Mouse (Mus musculus) limb, embryonic 15.5 days (tissue): ENCODE results near the gene Rtn1. TPM values are rescaled to one million over a fixed set of nuclear protein-coding genes. Genes with fewer than 3 reads are reported as not detected.

Experiments used
- ATAC-seq: fragments of 200-750 bp; cut with Nextera tagmentation; 2 replicates; pipeline ENCODE4 v1.8.0; 2017; ENCODE audit warnings: low read depth, moderate TSS enrichment; ENCODE audit not compliant: insufficient number of reproducible peaks, low FRiP score, low TSS enrichment
- H3K27ac ChIP-seq: fragments of 300-500 bp; sonication (generic); 2 replicates; pipeline ENCODE4 v1.5.1; 2015; ENCODE audit warnings: moderate library complexity, mild to moderate bottlenecking, inconsistent platforms
- H3K27me3 ChIP-seq: fragments of 300-500 bp; sonication (generic); 2 replicates; pipeline ENCODE4 v1.6.1; 2015; ENCODE audit warnings: inconsistent platforms
- H3K36me3 ChIP-seq: fragments of 300-500 bp; sonication (generic); 2 replicates; pipeline ENCODE4 v1.6.1; 2015; ENCODE audit warnings: inconsistent platforms
- H3K4me1 ChIP-seq: fragments of 300-500 bp; sonication (generic); 2 replicates; pipeline ENCODE4 v1.6.1; 2015; ENCODE audit warnings: inconsistent platforms
- H3K4me2 ChIP-seq: fragments of 300-500 bp; sonication (generic); 2 replicates; pipeline ENCODE4 v1.6.1; 2015; ENCODE audit warnings: mild to moderate bottlenecking, inconsistent platforms
- H3K4me3 ChIP-seq: fragments of 300-500 bp; sonication (generic); 2 replicates; pipeline ENCODE4 v1.5.1; 2015; ENCODE audit warnings: mild to moderate bottlenecking, inconsistent platforms
- H3K9ac ChIP-seq: fragments of 300-500 bp; sonication (generic); 2 replicates; pipeline ENCODE4 v1.6.1; 2015; ENCODE audit warnings: inconsistent platforms
- H3K9me3 ChIP-seq: fragments of 300-500 bp; sonication (generic); 2 replicates; pipeline ENCODE4 v1.6.1; 2016; ENCODE audit warnings: inconsistent platforms
- WGBS: fragments of 180-500 bp; shearing (Covaris S2); methylation state at CpG from one replicate; pipeline ENCODE4 v1.1.7; 2015; 5-methylcytosine and 5-hydroxymethylcytosine counted together
- polyA plus RNA-seq: library from polyadenylated mRNA; unstranded; fragments of >200 nt; fragmentation: Nextera tagmentation; extraction: Ambion mirVana; gene quantifications from 2 replicates; pipeline ENCODE4 v1.2.1, GENCODE M21; 2015

The Rtn1 gene
- polyA plus RNA-seq, 1 experiment from 2014 or later, result 6.8 TPM

GRCm38 (mm10) chr12:72407721-72408110 is 1.1 kb downstream of the Rtn1 start:
- ATAC-seq, result no peak
- H3K4me1 ChIP-seq, result peaks cover 18% of the 10 kb centered on the region
- peak overlapping the region; percentile 59 for H3K4me3 ChIP-seq
- 1% methylated on average over 17 of the region's 17 CpGs for WGBS
- H3K9ac ChIP-seq, result no peak overlapping the region
- no peaks in the 10 kb centered on the region for H3K36me3 ChIP-seq
- no peak overlapping the region for H3K27ac ChIP-seq
- H3K9me3 ChIP-seq, result no peaks in the 10 kb centered on the region
- peaks cover 29% of the 10 kb centered on the region for H3K27me3 ChIP-seq
- peak overlapping the region; percentile 99 for H3K4me2 ChIP-seq

- H3K4me3 ChIP-seq, result no peak overlapping the region
- 9% methylated on average over 11 of the region's 11 CpGs for WGBS
- no peak overlapping the region for H3K9ac ChIP-seq
- H3K36me3 ChIP-seq, result no peaks in the 10 kb centered on the region
- peak overlapping the region; percentile 99; the same call in 1 of the 2 replicates for H3K4me2 ChIP-seq
- no peaks in the 10 kb centered on the region for H3K9me3 ChIP-seq
- H3K4me1 ChIP-seq, result peaks cover 18% of the 10 kb centered on the region
- no peak overlapping the region for H3K27ac ChIP-seq
- ATAC-seq, result no peak
- peaks cover 29% of the 10 kb centered on the region for H3K27me3 ChIP-seq
Observed at GRCm38 (mm10) chr12:72407146-72407545, 1.7 kb downstream of the Rtn1 start.

- Histone ChIP-seq H3K4me3 (no peak overlapping the region), H3K4me2 (no peak overlapping the region), H3K4me1 (peaks cover 18% of the 10 kb centered on the region), H3K27me3 (peaks cover 29% of the 10 kb centered on the region), H3K9me3 (no peaks in the 10 kb centered on the region), H3K9ac (no peak overlapping the region), H3K27ac (no peak overlapping the region), H3K36me3 (no peaks in the 10 kb centered on the region)
- WGBS, result 68% methylated on average over 4 of the region's 5 CpGs
- no peak for ATAC-seq
Observed at GRCm38 (mm10) chr12:72405031-72405430, 3.8 kb downstream of the Rtn1 start.

GRCm38 (mm10) chr12:72393046-72393805 is 15.6 kb downstream of the Rtn1 start:
- Histone ChIP-seq H3K27me3 (no peaks in the 10 kb centered on the region), H3K4me3 (no peak overlapping the region), H3K9me3 (no peaks in the 10 kb centered on the region), H3K36me3 (no peaks in the 10 kb centered on the region), H3K9ac (no peak overlapping the region), H3K27ac (no peak overlapping the region), H3K4me1 (no peaks in the 10 kb centered on the region), H3K4me2 (no peak overlapping the region)
- 51% methylated on average over 13 of the region's 13 CpGs for WGBS
- no peak for ATAC-seq

GRCm38 (mm10) chr12:72390346-72390745 is 18.5 kb downstream of the Rtn1 start:
- no peak overlapping the region for H3K4me3 ChIP-seq
- no peaks in the 10 kb centered on the region for H3K27me3 ChIP-seq
- H3K9ac ChIP-seq, result no peak overlapping the region
- WGBS, result 53% methylated on average over 2 of the region's 2 CpGs
- no peak for ATAC-seq
- H3K4me1 ChIP-seq, result no peaks in the 10 kb centered on the region
- no peaks in the 10 kb centered on the region for H3K9me3 ChIP-seq
- no peak overlapping the region for H3K4me2 ChIP-seq
- no peaks in the 10 kb centered on the region for H3K36me3 ChIP-seq
- H3K27ac ChIP-seq, result no peak overlapping the region

GRCm38 (mm10) chr12:72389377-72390103 is 19.3 kb downstream of the Rtn1 start:
- H3K36me3 ChIP-seq, result no peaks in the 10 kb centered on the region
- ATAC-seq, result no peak
- WGBS, result 61% methylated on average over 14 of the region's 14 CpGs
- H3K4me1 ChIP-seq, result no peaks in the 10 kb centered on the region
- no peak overlapping the region for H3K27ac ChIP-seq
- H3K9me3 ChIP-seq, result no peaks in the 10 kb centered on the region
- H3K27me3 ChIP-seq, result no peaks in the 10 kb centered on the region
- no peak overlapping the region for H3K9ac ChIP-seq
- no peak overlapping the region for H3K4me3 ChIP-seq
- H3K4me2 ChIP-seq, result no peak overlapping the region

- H3K9ac ChIP-seq, result no peak overlapping the region
- no peaks in the 10 kb centered on the region for H3K36me3 ChIP-seq
- H3K4me3 ChIP-seq, result no peak overlapping the region
- no peak overlapping the region for H3K27ac ChIP-seq
- WGBS, result 86% methylated on average over 5 of the region's 5 CpGs
- no peaks in the 10 kb centered on the region for H3K27me3 ChIP-seq
- H3K4me2 ChIP-seq, result no peak overlapping the region
- no peak for ATAC-seq
- no peaks in the 10 kb centered on the region for H3K4me1 ChIP-seq
- H3K9me3 ChIP-seq, result no peaks in the 10 kb centered on the region
Observed at GRCm38 (mm10) chr12:72388835-72389234, 20.0 kb downstream of the Rtn1 start.

GRCm38 (mm10) chr12:72388135-72388534 is 20.7 kb downstream of the Rtn1 start:
- WGBS, result 95% methylated on average over 6 of the region's 6 CpGs
- Histone ChIP-seq H3K36me3 (no peaks in the 10 kb centered on the region), H3K4me2 (no peak overlapping the region), H3K4me3 (no peak overlapping the region), H3K27ac (no peak overlapping the region), H3K9me3 (no peaks in the 10 kb centered on the region), H3K27me3 (no peaks in the 10 kb centered on the region), H3K4me1 (no peaks in the 10 kb centered on the region), H3K9ac (no peak overlapping the region)
- ATAC-seq, result no peak

- WGBS, result 82% methylated on average over 5 of the region's 5 CpGs
- Histone ChIP-seq H3K4me1 (no peaks in the 10 kb centered on the region; the same call in 1 of the 2 replicates), H3K27me3 (no peaks in the 10 kb centered on the region), H3K4me2 (no peak overlapping the region), H3K9ac (no peak overlapping the region), H3K9me3 (no peaks in the 10 kb centered on the region), H3K4me3 (no peak overlapping the region), H3K36me3 (no peaks in the 10 kb centered on the region), H3K27ac (no peak overlapping the region)
- no peak for ATAC-seq
Observed at GRCm38 (mm10) chr12:72376309-72376708, 32.5 kb downstream of the Rtn1 start.

- Histone ChIP-seq H3K36me3 (no peaks in the 10 kb centered on the region), H3K27me3 (no peaks in the 10 kb centered on the region), H3K27ac (no peak overlapping the region), H3K9me3 (no peaks in the 10 kb centered on the region), H3K4me1 (no peaks in the 10 kb centered on the region; the same call in 1 of the 2 replicates), H3K9ac (no peak overlapping the region), H3K4me2 (no peak overlapping the region), H3K4me3 (no peak overlapping the region)
- 59% methylated on average over 11 of the region's 11 CpGs for WGBS
- no peak for ATAC-seq
Observed at GRCm38 (mm10) chr12:72374823-72375225, 34.0 kb downstream of the Rtn1 start.

GRCm38 (mm10) chr12:72373916-72374615 is 34.8 kb downstream of the Rtn1 start:
- 58% methylated on average over 17 of the region's 17 CpGs for WGBS
- Histone ChIP-seq H3K9ac (no peak overlapping the region), H3K4me2 (no peak overlapping the region), H3K27me3 (no peaks in the 10 kb centered on the region), H3K27ac (no peak overlapping the region), H3K9me3 (no peaks in the 10 kb centered on the region), H3K4me1 (no peaks in the 10 kb centered on the region; the same call in 1 of the 2 replicates), H3K4me3 (no peak overlapping the region), H3K36me3 (no peaks in the 10 kb centered on the region)
- ATAC-seq, result no peak

- Histone ChIP-seq H3K27me3 (no peaks in the 10 kb centered on the region), H3K9me3 (no peaks in the 10 kb centered on the region), H3K4me2 (no peak overlapping the region), H3K4me1 (no peaks in the 10 kb centered on the region; the same call in 1 of the 2 replicates), H3K36me3 (no peaks in the 10 kb centered on the region), H3K9ac (no peak overlapping the region), H3K27ac (no peak overlapping the region), H3K4me3 (no peak overlapping the region)
- WGBS, result 64% methylated on average over 5 of the region's 5 CpGs
- no peak for ATAC-seq
Observed at GRCm38 (mm10) chr12:72370081-72370480, 38.8 kb downstream of the Rtn1 start.
